Mouse (Mus musculus) CH12.LX (cell line): ENCODE data around the gene Cmtr2.

Source experiments
- CTCF ChIP-seq, 2 experiments: IDR thresholded peaks in 1 of 2; conservative IDR thresholded peaks in 1 of 2; 2 replicates each; pipeline ENCODE4 v1.5.1; 2011 to 2012; ENCODE audit warnings: low read depth in 2 of 2, low read length in 2 of 2, improper control_type of control experiment in 1 of 2, inconsistent platforms in 1 of 2, mild to moderate bottlenecking in 1 of 2, moderate library complexity in 1 of 2
- KAT2A ChIP-seq: IDR thresholded peaks from 2 replicates; pipeline ENCODE4 v1.6.1; 2012; ENCODE audit warnings: low read length, improper control_type of control experiment, inconsistent platforms; ENCODE audit not compliant: insufficient replicate concordance
- MEF2A ChIP-seq: IDR thresholded peaks from 2 replicates; pipeline ENCODE4 v1.6.1; 2014; ENCODE audit warnings: low read depth, mild to moderate bottlenecking, inconsistent platforms, low read length, improper control_type of control experiment, borderline replicate concordance
- POLR2A ChIP-seq: IDR thresholded peaks from 2 replicates; pipeline ENCODE4 v1.6.1; 2011; ENCODE audit warnings: low read depth, mild to moderate bottlenecking, improper control_type of control experiment, low read length

GRCm38 (mm10) chr8:110267268-110267667, 51.8 kb downstream of the Cmtr2 start:
- TF ChIP-seq CTCF (conservative IDR thresholded peaks at IDR 0.05 in 1 of 2, IDR thresholded peaks at IDR 0.05 in 1 of 2; ENCODE audit: low read depth in 2 of 2, low read length in 2 of 2): no peak
- TF ChIP-seq POLR2A: no peak
- TF ChIP-seq KAT2A: no peak
- no peak for TF ChIP-seq MEF2A
